Mouse (Mus musculus) layer of hippocampus, postnatal 10 days (tissue): Measurements from ENCODE around the gene Zfp950. TPM values are rescaled to one million over a fixed set of nuclear protein-coding genes. Genes with fewer than 3 reads are reported as not detected.

Experiments
- DNase-seq, 2 experiments: peaks; one replicate each; pipeline ENCODE4 v3.0.0; 2021; ENCODE audit warnings: low spot score in 2 of 2
- total RNA-seq, 2 experiments: library from RNA; stranded (reverse); gene quantifications; 2 replicates each; pipeline ENCODE4 v1.2.3; 2021

The Zfp950 gene
- total RNA-seq, 2 experiments from 2014 or later: 22.7 to 23.4 TPM

DNA sequence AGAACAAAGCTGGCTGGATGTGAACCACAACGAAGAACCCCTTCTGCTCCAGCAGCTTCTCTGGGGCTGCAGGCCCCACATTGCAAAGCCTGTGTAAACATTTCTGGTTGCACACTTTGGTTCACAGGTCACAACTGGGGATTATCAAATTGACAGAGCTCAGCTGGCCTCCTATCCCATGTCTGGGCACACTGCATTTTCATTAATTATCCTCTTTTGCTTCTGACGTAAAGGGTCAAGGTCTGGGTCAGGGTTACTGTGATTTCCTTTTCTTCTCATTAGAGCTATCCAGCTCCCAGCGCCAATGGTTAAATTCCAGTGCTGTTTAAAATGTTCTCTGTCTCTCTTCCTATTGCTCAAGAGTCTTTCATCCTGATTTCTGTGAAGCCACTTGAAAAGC lies 83.1 kb downstream of the Zfp950 start:
- no peak for DNase-seq

DNA sequence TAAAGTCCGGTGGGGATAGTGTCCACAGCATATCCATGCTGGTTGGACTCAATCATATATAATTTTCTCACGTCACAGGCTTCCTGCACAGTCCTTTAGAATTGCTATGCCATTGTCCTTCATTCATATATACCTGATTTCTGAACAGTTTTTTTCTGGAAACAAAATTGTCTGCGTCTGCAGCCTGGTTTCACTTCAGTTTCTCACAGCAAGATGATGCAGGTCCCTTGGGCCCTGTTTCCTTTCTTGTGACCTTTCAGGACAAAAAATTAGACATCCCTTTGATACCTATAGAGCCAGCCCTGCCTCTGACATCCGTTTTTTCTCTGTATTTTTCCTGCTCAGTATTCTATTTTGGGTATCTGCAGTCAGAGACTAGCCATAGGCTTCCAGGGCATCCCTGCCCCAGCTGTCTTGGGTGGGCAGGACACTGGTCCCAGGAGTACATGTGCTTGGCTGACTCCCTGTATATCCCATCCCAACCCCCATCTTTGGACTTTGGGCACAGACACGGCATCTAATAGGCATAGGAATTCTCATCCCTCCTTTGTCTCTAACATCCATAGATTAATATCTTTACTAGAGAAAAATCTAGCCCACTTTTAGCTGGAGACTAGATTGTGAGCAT lies 83.7 kb downstream of the Zfp950 start:
- DNase-seq: no peak

DNA sequence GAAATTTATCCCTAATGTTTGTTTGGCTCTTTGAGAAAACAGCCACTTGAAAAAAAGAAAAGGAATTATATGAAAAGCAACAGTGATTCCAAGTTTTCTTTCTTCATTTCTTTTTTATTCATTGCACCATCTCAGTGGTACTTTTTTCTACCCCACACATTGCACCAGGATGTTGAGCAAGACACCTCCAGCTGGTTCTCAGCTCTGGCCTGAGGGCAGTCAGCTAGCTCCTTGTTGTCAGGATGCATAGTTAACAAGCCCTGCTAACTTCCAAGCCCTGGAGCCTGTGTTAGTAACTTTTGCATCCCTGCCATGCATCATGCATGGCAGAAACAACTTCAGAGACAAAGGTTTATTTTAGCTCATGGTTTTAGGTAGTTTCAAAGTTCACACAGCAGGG lies 87.9 kb downstream of the Zfp950 start:
- no peak for DNase-seq

DNA sequence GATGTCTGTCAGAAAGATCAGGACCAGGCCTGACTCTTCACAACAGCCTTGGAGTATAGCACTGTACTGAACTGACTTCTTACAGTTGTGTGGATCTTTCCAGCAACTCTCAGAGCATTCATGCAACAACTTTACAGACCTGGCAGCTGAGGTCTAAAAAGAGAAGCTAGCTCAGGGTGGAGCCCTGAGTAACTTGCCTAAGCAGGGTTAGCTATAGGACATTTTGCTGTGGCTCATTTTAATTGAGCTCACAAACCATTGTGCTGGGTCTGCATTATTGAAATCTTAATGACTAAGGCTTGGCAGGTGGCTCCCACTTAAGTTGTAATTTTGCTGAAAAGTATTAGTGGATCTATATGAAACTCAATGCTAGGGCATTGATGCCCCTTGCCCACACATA lies 88.6 kb downstream of the Zfp950 start:
- no peak for DNase-seq

DNA sequence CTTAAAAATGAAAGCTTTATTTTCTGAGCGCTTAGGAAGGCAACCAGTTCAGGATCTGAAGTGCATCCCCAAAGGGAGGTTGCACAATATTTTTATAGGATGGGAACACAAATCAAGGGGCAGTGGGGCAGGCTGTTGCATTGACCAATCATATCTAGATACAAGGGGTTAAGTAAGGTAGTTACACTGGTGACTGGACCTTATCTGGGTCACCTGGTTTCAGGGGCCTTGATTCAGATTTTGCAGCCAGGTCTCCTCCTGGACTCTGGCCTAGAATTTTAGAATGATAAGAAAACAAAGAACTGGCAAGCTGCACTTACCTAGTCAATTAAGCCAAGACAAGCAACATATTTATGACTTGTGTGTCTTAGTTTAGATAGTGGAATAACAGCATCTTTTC lies 89.5 kb downstream of the Zfp950 start:
- DNase-seq: no peak

DNA sequence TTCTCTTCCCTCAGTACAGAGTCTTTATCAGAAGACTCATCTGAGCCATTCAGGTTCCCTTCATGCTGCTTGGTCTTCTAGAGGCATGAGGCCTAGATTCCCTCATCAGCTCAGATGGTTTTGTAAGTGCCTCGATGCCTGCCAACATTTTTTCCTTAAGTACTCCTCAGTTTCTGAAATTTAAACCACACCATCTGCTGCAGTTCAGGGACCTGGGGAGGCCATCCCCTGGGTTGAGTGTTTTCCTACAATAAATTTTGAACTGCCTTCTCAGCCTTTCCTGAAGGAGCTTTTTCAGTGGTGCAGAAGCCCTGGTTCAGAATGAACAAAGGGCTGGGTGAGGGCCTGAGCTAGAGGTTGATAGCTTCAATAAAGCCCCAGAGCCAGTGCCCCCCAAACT lies 91.2 kb downstream of the Zfp950 start:
- DNase-seq: no peak

DNA sequence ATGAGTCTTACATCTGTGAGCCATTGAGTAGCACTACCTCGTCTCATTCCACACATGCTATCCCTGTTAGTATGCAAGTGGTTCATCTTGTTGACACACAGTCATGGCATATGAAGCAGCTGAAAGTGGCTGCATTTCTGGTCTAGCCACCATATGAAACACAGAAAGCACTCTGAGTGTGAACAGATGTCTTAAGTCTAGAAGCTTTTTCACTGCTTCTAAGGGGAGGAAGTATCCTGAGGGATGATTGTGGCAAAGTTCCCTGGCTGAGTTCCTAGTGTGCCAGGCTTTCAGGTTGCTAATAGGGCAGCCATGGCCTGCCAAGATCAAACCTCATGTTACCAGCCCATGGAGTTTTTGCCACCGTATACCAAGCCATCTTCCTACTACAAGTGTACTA lies 92.0 kb downstream of the Zfp950 start:
- DNase-seq: peak in 1 of 2 experiments; percentile 9

DNA sequence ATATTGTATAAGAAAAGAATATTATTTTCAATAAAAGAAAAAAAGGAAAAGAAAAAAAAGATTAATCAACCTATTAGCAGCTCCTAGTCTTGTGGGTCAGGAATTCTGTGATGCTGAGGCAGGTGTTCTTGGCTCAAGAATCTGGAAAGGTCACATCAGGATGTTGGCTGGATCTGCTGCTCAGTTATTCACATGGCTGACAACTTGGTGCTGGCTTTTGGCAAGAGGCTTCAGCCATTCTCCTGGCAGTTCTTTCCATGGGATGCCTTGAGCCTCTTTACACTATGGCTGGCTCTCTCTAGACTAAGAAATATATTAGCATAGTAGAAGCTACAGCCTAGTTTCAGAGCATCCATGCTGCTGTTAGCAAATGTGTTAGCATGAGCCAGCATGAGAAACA lies 101.5 kb downstream of the Zfp950 start:
- no peak for DNase-seq

DNA sequence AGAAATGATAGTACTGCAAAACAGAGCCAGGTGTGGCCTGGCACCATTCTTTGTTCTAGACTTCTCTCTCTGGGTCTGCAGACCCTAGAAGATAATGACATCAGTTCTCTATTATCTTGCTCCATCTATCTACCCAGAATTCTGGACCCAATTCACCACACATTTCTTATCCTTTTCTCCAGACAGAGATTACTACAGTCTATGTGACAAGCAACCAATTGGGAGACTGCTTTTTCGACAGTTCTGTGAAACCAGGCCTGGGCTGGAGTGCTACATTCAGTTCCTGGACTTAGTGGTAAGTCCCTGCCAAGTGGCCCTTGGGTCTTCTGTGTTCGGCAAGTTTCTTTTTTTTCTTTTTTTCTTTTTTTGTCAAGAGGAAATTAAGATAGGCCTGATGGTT lies 109.1 kb downstream of the Zfp950 start:
- DNase-seq: no peak

DNA sequence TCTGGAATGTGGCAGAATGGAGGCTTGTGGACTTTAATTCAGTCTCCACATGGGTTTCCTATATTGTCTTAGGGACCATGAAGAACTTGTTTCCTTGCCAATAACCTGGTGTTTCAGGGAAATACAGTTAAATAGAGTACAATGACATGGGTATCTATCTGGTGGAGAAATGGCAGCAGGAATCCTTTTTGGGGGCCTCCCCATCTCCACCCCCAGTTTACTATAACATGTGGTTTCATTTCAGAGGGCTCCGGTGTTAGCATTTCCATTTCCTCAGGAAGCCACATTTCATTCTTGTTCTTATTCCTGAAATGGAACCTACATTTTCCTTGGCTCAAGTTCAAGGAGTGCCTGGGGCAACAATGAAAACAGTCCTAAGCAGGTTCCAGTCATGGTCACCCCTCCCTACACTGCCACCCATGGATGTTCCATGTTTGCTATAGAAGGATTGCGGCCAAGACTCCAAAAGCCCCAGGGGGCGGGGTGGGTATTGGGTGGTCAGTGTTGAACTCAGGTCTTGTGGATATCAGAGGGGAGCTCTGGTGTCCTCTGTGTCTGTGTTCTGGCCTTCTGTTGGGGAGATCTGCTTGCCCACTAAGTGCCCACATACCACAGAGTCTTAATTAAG lies 118.6 kb downstream of the Zfp950 start:
- no peak for DNase-seq

DNA sequence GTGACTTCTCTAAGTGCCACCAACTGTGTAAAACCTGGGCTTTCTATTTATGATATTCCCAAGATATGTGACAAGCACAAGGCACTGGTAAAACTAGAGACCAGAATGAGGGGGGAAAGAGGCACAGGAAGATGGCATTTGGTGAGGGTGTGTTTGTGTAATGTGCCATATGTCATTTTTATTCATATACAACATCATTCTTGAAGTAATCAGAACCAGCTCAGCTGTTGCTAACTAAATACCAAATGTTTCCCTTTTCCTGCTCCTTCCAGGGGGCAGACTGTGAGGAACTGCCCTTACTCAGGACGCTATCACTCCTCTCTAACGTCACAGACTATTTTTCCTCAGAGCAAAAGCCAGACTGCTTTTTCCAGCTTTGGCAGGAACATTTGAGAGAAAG lies 119.1 kb downstream of the Zfp950 start:
- DNase-seq: peak in 1 of 2 experiments; percentile 5

DNA sequence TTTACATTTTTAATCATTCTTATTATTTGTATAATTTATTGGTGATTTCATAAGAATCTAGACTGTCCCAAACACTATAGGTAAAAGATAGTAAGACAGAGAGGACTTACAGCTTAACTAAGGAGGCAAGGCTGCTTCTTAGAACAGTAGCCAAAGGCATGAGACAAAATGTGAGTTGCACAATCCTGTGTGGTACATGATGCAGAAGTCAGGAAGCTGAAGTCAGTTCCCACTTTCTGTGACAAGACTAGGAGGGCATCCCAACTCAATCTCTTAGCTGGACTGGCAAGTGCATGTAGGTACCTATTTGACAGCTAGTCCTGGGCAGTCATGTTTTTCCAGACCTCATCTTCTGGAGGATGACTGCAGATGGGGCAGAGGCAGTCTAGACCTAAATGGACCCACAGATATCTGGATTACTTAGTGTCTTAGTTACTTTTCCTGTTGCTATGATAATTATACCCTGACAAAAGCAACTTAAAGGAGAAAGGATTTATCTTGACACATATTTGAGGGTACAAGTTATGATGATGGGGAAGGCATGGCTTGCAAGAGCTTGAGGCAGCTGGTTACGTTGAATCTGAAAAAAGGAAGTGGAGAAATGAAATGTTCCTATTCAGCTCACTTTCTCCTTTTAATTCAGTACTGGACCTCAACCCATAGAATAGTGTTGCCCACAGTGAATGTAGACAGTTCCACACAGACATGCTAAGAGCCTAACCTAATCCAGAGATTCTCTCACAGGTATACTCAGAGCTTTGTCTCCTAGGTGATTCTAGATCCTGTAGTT lies 123.0 kb downstream of the Zfp950 start:
- no peak for DNase-seq

DNA sequence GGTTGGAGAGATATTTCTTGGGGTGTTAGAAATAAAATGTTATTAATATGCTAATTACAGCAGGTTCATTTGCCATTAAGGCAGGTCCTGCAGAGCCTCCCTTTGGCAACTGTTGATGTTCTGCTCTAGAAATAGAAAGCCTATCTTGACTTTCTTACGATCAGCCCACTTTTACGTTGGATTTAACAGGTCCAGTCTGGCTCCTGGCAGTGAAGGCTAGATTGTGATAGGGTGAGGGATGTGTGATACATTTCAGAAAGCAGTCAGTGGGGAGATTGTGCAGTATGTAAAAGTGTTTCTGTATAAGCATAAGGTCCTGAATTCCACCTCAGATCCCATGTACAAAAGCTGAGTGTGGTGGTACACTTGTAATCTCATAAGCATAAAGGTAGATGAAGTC lies 131.4 kb downstream of the Zfp950 start:
- DNase-seq: no peak

Other genes with a start within 250 kb of the Zfp950 start
- gene Gm7102, start 35.5 kb upstream of the Zfp950 start, total RNA-seq: under 1 TPM in 1 of 2 experiments, not detected in 1; 0.27 TPM
- gene Gm6020, start 43.0 kb upstream of the Zfp950 start, total RNA-seq: not detected
- 10 to 100 TPM; 35.6 to 47.9 TPM for gene Csf2ra, start 87.6 kb upstream of the Zfp950 start, total RNA-seq
- gene Gm21060, start 156.2 kb upstream of the Zfp950 start, total RNA-seq: not detected